Mouse (Mus musculus): Measurements from ENCODE around the gene Cyp11a1.

The Cyp11a1 gene

GRCm38 (mm10) chr9:58009015-58009362 lies 2.8 kb downstream of the Cyp11a1 start:
- DNase-seq (ENCODE audit: low spot score) = peak; percentile 42

DNA sequence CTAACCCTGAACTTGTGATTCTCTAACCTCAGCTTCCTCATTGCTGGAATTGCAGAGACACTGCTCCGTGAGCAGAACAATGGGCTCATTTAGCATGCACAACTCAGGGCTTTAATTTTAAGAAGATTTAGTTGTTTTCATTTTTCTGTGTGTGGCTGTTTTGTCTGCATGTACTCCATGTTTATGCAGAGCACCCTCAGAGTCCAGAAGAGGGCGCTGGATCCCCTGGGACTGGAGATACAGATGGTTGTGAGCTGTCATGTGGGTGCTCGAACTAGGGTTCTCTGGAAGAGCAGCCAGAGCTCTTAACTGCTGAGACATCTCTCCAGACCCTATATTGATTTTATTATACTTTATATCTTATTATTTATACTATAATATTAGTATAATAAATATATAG lies 3.4 kb downstream of the Cyp11a1 start:
- DNase-seq (ENCODE audit: low spot score) = no peak

DNA sequence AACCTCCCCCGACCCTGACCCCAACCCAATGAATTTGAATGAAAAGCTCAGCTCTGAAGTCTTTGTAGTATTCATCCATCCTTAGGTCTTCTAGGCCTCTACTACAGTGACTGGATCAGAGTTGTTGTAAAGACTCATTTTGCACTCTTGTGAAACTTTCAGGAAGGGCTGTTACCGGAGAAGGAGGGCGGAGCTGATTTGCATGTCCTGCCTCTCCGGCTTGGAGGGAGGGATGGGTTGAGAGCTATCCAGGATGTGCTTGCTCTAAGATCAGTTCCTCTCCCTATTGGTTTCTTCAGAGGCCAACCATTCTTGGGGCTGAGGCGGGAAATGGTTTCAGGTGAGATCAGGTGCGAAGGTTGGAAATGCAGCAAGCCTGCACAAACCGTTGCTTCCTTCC lies 4.8 kb downstream of the Cyp11a1 start:
- DNase-seq (ENCODE audit: low spot score) = no peak

GRCm38 (mm10) chr9:58011552-58011951 lies 5.3 kb downstream of the Cyp11a1 start:
- peak; percentile 39 for DNase-seq (ENCODE audit: low spot score)

DNA sequence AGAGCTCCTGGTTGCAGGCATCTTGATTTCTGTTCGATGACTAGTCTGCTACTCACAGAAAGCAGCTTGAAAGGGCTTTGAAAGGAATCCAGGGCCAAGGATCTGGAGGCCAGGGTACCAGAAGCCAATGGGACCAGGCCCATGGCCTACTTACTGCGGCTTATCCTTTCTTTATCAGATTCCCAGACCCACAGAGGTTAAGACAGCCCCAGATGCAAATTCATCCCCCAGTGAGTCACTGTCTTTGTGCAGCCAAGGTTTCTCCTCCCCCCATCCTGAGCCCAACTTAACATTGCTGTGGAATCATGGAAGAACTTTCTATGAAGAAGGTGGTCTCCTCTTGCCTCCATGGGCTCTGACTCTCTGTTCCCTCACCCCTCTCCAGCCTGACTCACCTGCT lies 6.3 kb downstream of the Cyp11a1 start:
- no peak for DNase-seq (ENCODE audit: low spot score)

DNA sequence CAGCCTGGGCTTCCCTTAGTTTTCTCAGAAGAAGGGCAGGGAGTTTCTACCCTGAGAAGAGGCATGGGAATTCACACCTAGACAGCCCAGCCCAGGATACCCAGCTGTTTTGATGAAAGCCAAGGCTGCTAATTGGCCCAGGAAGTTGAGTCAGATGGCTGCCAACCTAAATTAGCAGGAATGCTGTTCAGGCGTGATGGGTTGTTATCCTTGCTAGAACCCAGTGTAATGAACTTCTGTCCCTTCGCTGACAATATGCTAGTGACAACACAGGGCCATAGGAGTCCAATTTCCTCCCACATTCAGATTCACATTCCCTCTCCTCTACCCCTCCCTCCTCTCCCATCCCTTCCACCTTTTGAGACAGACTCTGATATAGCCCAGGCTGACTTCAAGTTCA lies 6.7 kb downstream of the Cyp11a1 start:
- DNase-seq (ENCODE audit: low spot score) = no peak

DNA sequence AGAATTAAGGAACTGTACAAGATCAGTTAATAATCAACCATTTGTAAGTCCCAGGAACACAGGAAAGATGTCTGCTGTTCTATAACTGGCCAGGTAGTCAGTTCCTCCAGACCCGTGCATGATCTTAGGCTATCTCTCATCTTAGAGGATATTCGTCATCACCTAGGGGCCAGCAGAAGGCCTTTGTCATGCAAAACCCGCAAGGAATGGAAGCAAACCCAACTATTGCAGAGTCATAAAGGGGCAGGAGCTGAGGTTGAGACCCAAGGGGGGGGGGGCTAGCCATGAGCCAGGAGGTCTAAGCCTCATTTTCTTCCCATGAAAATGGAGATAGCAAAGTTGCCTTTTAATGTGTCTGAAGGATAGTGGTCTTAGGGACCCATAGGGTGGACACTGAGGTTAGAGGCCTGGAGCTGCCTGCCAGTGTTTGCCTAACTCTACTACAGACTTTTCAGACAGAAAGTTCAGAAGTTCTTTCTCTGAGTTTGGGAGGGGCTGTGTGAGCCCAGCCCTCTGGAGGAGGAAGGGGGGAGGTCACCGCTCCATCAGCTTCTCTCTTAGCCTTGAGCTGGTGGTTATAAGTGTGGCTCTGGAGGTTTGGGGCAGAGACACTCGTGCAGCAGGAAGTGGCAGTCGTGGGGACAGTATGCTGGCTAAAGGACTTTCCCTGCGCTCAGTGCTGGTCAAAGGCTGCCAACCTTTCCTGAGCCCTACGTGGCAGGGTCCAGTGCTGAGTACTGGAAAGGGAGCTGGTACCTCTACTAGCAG lies 8.4 kb downstream of the Cyp11a1 start:
- peak; percentile 36 for DNase-seq (ENCODE audit: low spot score)

DNA sequence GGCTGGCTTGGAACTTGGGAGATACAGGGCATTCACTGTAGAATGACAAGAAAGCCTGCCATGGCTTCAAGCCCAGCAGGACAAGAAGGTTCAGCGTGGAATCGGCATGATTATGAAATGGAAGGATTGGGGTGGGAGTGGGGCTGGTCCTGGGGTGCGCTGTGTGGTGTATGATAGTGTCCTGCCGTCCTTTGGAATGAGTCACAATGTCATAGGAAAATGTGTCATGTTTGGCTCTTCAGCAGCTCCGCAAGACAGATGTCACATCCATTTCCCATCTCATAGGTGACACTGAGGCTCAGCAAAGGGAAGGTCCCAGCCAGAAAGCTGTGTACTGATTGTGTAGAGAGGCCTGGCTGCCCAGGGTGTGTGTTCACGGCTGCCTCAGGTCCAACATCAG lies 9.6 kb downstream of the Cyp11a1 start:
- no peak for DNase-seq (ENCODE audit: low spot score)

DNA sequence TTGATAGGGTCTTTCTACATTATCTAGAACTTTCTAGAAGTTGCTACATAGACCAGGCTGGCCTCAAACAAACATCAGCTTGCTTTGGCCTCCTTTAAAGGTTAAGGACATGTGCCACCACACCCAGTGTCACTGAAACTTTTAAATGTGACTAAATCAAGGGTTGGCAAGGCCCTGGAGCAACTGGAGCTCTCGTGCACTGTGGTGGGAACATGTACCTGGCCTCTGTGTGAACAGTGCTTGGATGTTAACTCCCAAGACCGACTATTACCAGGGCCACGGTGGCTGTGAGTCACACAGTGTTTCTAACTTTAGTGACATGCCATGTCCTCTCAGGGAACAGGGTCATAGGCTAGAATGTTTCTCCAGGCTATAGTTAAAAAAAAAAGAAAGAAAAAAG lies 10.8 kb downstream of the Cyp11a1 start:
- no peak for DNase-seq (ENCODE audit: low spot score)

DNA sequence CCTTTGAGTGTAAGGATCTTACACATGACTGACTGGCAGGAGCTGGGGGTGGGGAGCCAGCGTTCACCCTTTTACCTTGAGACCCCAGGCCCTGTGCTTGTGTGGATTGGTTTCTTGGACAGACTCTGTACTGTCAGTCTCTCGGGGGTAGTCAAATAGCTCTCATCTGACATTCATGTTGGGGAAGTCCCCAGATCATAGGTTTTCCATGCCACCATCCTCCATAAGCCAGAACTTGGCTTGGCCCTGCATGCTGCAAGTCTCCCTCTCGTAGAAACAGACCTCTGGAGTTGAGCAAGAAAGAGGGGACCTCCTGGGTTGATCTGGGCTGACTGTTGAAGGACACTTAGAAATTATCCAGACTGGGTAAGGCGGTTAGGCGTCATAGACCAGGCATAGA lies 12.2 kb downstream of the Cyp11a1 start:
- DNase-seq (ENCODE audit: low spot score) = no peak

- no peak for DNase-seq (ENCODE audit: low spot score)
Measured at GRCm38 (mm10) chr9:58025995-58026394, 19.8 kb downstream of the Cyp11a1 start.

DNA sequence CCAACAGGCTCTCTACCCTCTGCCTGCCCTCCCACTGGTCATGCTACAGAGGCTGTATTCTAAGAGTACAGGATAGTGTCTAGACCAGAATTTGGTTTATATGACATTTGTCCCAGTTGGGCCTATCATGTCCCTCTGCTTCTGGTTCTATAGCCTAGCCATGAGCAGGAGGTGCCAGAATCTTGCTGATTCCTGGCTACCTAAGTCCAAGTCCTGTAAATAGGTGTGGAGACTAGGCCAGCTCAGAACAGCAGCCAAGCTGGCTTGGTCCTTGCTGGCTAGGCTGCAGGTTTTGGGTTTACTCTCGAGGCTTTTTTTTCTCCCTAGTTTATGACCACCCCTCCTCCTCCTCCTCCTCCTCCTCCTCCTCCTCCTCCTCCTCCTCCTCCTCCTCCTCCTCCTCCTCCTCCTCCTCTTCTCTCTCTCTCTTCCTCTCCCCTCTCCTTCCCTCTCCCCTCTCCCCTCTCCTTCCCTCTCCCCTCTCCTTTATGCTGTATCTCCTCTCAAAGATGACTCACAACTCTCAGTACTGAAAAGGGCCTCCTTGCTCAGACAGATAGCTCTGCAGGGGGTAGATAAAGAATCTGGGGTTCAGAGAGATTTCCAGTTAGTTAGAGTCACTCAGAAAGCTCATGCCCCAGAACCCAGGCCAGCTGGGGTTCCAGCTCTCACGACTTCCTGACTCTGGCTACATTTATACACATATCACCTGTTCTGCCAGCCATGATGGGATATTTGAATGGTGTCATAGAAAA lies 21.4 kb downstream of the Cyp11a1 start:
- no peak for DNase-seq (ENCODE audit: low spot score)

DNA sequence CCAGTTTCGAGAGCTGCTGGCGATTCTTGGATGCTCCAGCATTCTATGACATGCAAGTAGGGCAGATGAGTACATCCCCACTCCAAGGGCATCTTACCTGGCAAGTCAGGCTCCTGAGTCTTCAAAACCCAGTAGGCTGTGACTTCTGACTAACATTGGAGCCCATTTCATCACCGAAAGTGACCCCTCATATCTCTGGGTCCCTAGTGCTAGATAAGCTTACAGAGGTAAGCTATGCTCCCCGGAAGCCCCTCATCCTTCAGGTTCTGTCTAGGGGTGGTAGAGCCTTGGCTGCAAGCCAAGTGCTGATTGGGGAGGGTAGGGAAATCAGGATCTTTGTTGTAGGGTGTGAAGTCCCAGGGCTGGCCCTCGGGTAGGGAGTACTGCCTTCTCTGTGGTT lies 22.6 kb downstream of the Cyp11a1 start:
- no peak for DNase-seq (ENCODE audit: low spot score)

DNA sequence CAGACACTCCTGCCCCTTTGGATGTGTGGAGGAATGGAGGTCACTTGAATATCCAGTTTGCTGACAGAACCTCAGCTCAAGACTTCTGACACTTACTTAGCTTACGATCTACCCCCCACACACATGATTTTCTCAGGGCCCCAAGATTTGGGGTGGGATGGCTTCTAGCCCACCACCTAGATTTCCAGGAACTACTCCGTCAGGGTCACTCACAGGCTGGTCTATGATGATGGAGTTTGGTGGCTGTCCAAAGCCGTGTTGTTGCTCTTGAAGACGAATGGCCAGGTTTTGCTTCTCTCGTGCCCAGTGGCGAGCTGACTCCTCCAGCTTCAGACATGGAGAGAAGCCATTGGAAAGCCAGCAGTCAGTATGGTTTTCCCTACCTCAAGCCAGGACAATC lies 23.4 kb downstream of the Cyp11a1 start:
- no peak for DNase-seq (ENCODE audit: low spot score)

DNA sequence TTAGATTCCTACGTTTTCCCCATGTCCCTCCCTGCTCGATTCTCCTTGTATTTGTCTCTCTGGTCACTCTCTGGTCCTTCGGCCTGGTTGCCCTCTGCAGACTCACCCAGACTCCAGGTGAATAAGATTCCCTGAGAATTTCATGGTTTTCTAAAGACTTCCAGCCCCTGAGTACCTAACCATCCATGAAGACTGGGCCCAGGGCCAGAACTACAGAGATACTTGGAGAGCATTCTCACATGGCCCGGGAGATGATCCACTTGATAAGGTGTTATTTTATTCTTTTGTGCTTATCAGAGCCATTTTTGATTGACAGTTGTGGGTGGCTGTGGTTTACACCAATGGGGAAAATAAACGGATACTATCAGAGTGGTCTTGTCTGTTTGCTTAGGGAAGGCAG lies 25.7 kb downstream of the Cyp11a1 start:
- DNase-seq (ENCODE audit: low spot score) = no peak

GRCm38 (mm10) chr9:58035519-58035918 lies 29.3 kb downstream of the Cyp11a1 start:
- DNase-seq (ENCODE audit: low spot score) = no peak

DNA sequence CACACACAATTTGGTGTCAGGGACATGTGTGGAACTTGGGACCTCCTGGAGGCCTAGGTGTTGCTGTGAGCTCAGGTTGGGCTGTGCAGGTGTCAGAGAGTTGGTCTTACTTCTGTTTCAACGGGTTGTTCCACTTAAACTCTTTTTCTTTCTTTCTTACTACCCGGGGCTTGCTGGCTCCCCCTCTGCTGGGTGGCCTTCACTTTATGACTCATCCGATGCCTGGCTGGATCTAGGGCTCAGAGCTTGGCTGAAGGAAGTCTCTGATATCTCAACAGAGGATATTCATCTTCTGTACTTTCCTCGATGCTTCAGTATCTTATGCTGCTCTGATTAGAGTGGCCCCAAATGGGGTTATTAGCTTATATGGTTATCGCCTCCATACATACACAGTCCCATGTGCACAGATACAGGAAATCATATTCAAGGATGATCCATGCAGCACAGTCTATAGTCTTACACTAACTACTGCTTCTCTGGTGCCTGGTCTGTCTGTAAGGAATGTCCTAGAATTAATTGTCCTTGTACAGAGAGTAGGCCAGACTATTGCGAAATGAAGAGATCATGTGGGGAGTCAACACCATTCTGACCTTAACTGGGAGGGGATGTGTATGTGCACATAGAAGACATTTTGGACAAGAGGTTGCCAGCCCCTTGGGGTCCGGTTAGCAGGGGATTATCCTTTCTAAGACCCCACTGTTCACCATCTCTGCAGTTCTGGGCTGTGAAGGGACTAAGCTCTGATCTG lies 29.9 kb downstream of the Cyp11a1 start:
- no peak for DNase-seq (ENCODE audit: low spot score)

DNA sequence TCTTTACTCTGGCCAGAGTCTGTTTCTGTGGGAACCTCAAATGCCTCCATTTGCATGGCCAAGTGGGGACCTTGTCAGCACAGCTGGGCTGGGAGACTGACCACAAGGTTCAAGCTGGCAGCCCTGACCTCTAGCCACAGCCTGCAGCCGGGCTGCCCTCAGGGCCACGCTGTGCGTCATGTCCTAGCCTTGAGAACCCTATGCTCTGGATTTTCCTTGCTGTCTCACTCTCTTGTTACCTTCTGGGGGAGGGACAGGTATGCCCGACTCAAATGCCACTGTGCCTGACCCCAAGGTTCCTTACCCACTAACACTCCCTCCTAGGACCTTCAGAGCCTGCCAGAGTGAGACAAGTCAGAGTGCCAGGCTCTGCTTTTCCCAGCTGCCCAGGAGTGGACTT lies 30.8 kb downstream of the Cyp11a1 start:
- DNase-seq (ENCODE audit: low spot score) = peak; percentile 41

DNA sequence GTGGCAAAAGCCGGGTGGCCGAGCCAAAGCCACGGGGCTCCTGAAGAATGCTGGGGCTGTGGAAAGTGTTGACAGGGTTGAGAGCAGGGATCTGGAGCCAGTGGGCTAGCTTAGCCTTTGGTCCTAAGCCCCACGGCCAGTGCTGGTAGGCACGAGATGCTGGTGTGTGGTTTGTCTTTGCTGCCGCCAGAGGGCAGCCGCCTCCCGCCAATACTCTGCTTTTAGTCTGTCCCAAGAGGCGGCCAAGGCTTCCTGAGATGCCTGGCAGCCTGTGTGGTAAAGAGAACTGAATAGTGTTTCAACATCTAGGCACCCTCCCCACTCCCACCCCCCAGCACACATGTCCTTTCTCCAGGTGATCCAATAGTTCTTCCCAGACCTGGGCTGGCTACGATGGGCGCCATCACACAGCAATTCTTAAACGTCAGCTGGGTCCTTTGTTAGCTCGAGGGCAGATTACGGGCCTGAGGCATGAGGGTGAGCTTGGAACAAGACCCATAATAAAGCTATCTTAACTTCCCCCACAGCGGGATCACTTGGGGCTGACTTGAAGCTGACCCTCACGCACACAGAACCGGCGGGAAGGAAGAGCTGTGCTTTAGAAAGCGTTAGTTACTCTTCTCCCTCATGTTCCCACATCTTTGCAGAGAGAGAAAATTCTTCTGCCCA lies 32.4 kb downstream of the Cyp11a1 start:
- DNase-seq (ENCODE audit: low spot score) = peak; percentile 77

- DNase-seq (ENCODE audit: low spot score) = no peak
Measured at GRCm38 (mm10) chr9:58040977-58041376, 34.8 kb downstream of the Cyp11a1 start.

GRCm38 (mm10) chr9:58042391-58042790 lies 36.2 kb downstream of the Cyp11a1 start:
- no peak for DNase-seq (ENCODE audit: low spot score)

GRCm38 (mm10) chr9:58043496-58044017 lies 37.3 kb downstream of the Cyp11a1 start:
- DNase-seq (ENCODE audit: low spot score) = no peak
